Mouse (Mus musculus): ENCODE measurements around the gene Ccdc141.

Gene Ccdc141

DNA sequence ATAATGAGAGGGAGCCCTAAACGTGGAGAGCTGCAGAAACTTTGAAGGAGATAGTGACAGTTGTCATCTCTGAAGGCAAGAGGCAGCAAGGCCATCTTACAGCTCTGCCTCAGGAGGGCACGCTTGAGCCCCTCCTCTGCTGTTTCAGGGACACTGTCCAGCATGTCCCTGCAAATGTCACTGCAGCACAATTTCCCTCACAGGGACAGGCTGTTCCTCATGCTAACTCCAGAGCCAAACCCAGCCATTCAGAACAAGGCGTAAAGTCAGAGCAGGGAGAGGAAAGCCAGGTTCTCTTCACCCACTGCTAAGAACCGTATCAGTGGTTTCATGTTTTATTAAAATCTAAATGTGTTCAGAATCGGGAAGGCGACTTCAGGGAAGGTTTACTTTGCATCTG is 192.8 kb downstream of the Ccdc141 start:
- no peak for DNase-seq (ENCODE audit: low spot score in 2 of 2)

DNA sequence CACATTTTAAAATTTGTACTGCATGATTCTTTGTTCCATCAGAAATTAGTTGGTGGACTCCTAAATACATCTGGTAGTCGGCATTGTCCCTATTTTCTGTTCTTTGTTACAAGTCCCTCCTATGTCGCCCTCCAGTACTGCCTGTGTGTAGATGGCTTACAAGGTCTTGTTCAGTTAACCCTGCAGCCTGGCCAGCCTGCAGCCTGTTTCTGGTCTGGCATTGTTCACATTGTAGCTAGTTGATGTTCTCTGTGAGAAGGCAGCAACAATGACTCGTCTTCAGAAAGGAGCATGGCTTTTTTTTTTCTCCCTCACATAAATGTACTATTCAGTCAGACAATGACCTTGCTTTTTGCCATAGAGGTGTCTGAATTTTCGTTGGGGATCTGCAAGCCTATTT is 198.4 kb downstream of the Ccdc141 start:
- no peak for DNase-seq (ENCODE audit: low spot score in 2 of 2)

DNA sequence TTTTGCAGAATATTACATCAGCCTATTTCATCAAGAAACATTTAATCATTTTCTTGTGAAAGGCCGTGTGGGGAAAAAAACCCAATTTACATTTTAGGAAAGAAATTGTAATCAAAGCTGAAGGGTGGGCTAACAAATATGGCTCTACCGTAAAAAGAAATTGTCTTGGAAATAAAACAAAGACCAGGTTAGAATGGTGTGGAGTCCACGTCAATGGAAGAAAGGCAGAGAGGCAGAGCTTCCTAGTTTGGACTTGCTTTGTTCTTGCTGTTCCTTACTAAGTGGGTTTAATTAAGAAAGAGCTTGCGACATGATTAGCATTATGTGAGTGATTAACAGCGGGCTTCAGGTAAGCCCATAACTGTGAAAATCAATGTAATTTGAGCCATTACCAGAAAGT is 199.4 kb downstream of the Ccdc141 start:
- DNase-seq (ENCODE audit: low spot score in 2 of 2), result no peak

DNA sequence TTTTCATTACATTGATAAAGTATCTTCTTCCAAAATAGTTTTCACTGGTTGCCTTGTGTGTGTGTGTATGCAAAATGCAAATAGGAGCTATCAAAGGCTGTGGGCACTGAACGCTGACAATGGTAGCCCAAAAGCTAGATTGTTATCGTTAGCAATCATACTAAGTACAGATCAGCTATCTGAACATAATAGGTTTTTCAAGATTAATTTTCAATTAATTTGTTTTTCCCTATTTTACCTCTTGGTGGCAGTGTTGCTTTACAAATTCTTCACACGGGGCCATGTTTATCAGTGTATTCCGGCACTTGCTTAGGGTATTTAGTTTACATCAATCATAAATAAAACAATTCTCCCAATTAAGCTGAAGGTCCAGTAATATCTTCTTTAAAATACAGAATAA is 199.8 kb downstream of the Ccdc141 start:
- no peak for DNase-seq (ENCODE audit: low spot score in 2 of 2)

DNA sequence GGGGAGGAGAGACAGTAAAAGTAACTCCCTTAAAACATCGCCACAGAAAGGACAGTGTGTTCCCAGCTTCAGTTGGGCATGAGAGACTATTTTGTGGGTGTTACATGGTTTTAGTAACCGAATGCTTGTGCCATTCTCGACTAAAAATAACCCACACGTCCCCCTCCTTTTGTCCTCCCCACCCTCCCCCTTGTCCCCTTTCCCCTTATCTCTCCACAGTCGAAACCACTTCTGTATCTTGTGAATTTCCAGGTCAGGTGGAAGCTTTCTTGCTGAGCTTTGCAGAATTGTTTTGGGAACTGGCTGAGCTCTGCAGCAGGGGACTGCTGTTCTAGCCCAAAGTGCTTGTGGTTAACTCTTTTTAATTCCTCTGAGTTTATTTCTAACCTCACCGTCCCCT is 200.2 kb downstream of the Ccdc141 start:
- DNase-seq (ENCODE audit: low spot score in 2 of 2), result no peak

DNA sequence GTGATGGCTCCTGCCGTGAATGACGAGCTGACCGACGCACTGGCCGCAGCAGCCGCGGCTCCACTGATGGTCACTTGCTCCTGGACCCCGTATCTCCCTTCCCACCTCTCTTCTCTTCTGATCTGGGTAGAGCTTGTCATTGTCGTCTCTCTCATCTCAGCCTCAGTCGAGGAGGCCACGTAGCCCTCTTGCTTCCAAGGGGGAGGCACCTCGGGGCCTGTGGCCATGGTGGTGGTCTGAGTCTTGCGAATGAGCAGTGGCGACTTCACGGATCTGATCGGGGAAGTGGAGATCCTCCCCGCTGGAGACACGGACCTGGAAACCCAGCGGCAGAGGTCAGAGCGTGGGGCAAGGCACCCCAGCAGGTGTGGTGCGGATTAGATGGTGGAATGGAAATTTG is 200.8 kb downstream of the Ccdc141 start:
- DNase-seq (ENCODE audit: low spot score in 2 of 2), result no peak

DNA sequence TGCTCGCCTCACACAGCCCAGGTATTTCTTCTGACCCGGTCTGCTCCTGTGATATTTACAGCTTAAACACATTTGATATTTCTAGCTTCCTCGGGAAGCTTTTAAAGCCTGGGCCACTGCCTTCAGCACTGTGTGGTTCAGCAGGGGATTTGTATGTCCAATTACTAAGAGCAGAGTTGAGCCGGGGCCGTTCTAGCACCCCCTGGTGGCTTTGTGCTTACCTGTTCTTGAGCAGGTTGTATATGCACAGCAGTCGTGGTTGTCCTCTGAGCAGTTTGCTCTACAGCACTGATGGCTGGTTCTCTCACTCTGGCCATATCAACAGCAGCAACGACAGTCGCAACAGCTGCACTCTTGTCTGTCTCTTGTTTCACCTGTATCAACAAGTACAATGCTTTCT is 201.5 kb downstream of the Ccdc141 start:
- DNase-seq (ENCODE audit: low spot score in 2 of 2), result peak in 1 of 2 experiments; percentile 14

DNA sequence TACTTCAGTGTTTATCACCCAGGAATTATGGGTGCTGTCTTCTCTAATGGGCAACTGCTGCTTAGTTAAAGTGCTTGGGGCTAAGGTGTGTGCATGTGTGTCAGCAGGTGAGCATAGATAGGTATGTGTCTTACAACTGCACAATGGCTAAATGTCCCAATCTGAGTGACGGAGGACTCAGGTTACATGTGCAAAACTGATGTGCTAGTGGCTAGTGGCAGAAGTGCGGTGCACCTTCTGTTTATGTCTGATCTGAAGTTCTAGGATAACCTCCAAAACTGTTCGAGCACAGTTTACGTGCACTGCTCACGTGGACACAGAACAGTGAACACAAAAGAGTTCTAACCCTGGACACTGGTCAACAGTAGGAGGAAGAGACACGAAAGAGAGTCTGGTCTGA is 203.9 kb downstream of the Ccdc141 start:
- DNase-seq (ENCODE audit: low spot score in 2 of 2), result no peak

DNA sequence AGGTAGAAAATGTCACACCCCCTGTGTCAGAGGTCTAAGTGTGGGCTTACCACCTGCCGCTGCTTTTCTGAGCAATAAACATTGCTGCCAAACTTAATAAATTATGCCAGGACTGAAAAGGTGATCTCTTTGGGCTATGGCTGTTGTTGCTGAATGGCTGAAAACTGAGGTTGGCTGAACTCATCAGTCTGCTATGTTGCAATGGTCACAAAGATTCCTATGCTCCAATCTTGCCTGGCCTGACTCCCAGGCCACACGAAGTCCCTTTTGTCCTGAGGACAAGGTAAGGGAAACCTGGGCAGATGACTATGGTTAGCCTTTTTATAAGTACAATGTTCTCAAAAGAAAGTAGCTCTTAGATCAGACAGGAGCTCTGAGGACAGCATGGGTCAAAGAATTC is 204.4 kb downstream of the Ccdc141 start:
- DNase-seq (ENCODE audit: low spot score in 2 of 2), result no peak

DNA sequence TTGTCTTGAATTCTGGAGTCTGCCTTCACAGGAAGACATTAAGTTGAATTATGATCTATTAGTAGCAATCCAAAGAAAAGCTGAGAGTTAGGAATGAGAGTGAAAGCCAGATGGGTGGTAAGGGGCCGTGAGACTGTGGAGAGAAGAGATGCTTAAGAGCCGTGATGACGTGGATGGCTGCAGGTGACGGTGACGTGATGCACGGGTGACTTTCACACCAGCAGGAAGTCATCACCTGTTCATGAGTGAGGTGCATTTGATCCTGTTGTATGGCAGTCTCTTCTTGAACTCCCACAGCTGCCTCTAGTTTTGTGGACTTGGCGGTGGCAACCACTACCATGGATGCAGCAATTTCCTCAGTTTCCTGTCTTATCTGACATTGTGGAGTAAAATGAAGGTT is 204.9 kb downstream of the Ccdc141 start:
- no peak for DNase-seq (ENCODE audit: low spot score in 2 of 2)

DNA sequence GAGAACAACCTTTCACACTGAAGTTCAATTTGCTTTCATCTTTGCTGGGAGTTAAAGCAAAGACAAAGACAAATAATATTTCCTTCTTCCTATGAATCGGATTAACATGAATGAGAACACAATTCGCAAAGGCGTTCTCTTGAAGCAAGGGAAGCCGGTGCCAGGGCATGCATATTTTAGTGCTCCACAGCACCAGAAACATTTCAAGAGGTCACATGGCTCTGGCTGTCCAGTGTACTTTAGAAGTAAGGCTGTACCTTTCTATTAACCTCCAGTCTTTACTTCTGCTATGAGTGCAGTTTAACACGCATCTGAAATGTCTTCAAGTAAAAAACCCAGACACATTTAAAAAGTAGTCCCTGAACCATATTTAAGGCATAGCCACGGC is 208.4 kb downstream of the Ccdc141 start:
- DNase-seq (ENCODE audit: low spot score in 2 of 2), result no peak

DNA sequence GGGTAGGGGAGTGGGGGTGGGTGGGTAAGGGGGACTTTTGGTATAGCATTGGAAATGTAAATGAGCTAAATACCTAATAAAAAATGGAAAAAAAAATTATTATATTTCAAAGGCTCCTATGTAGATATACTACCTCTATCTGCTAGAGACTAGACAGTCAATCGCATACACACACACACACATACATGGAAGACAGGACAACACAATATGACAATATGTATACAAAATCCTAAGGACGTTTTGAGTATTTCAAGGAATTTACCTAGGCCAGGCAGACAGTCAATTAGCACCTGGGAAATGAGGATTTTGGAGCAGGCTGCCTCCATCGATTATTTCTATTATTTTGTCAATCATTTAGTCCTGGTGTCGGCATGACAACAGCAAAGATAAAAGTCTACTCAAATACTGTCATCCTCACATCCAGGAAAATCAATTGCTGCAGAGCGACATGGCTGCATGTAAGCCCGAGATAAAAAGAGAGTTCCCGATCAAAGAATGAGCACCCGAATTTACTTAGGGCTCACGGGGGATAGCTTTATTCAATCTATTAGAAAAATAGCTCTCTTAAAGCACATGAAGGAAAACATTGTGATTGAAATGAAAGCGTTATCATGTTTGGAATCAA is 208.9 kb downstream of the Ccdc141 start:
- no peak for DNase-seq (ENCODE audit: low spot score in 2 of 2)

Measured in spleen, postnatal 14 days (tissue).